Mouse (Mus musculus) hindbrain, embryonic 14.5 days (tissue): Measurements from ENCODE around the gene Ptch1. TPM values are rescaled to one million over a fixed set of nuclear protein-coding genes. Genes with fewer than 3 reads are reported as not detected.
A peak's percentile ranks its signal among the peaks of the same experiment; 100 is the strongest.

Source experiments
- ATAC-seq: fragments of 200-750 bp; cut with Nextera tagmentation; 2 replicates; pipeline ENCODE4 v1.8.0; 2017; ENCODE audit warnings: moderate number of reproducible peaks, mild to moderate bottlenecking, moderate TSS enrichment, moderate library complexity; ENCODE audit not compliant: low FRiP score
- DNase-seq: peaks from one replicate; pipeline ENCODE4 v3.0.0-alpha.2; 2015; ENCODE audit warnings: low spot score
- H3K27ac ChIP-seq: fragments of 300-500 bp; sonication (generic); 2 replicates; pipeline ENCODE4 v1.5.1; 2014; ENCODE audit warnings: mild to moderate bottlenecking, moderate library complexity
- H3K27me3 ChIP-seq: fragments of 300-500 bp; sonication (generic); 2 replicates; pipeline ENCODE4 v1.6.1; 2014; ENCODE audit warnings: mild to moderate bottlenecking, low read length, mixed read lengths; ENCODE audit not compliant: control insufficient read depth, insufficient read depth
- H3K36me3 ChIP-seq: fragments of 300-500 bp; sonication (generic); replicated peaks from 2 replicates; pipeline ENCODE4 v1.6.1; 2014; ENCODE audit not compliant: control insufficient read depth, insufficient read depth
- H3K4me1 ChIP-seq: fragments of 300-500 bp; sonication (generic); replicated peaks from 2 replicates; pipeline ENCODE4 v1.6.1; 2014; ENCODE audit warnings: antibody characterized with exemption, low read length, mixed read lengths; ENCODE audit not compliant: control insufficient read depth, insufficient read depth
- H3K4me2 ChIP-seq: fragments of 300-500 bp; sonication (generic); replicated peaks from 2 replicates; pipeline ENCODE4 v1.6.1; 2014; ENCODE audit warnings: mild to moderate bottlenecking, moderate library complexity
- H3K4me3 ChIP-seq: fragments of 300-500 bp; sonication (generic); replicated peaks from 2 replicates; pipeline ENCODE4 v1.5.1; 2014; ENCODE audit warnings: mild to moderate bottlenecking, low read length
- H3K9ac ChIP-seq: fragments of 300-500 bp; sonication (generic); 2 replicates; pipeline ENCODE4 v1.6.1; 2014
- H3K9me3 ChIP-seq: fragments of 300-500 bp; sonication (generic); 2 replicates; pipeline ENCODE4 v1.6.1; 2016; ENCODE audit warnings: low read length; ENCODE audit not compliant: control insufficient read depth
- WGBS: fragments of 180-500 bp; shearing (Covaris S2); extraction: QIAGEN DNeasy Blood & Tissue Kit; methylation state at CpG from one replicate; pipeline ENCODE4 v1.1.7; 2014; 5-methylcytosine and 5-hydroxymethylcytosine counted together
- polyA plus RNA-seq: library from polyadenylated mRNA; unstranded; fragments of >200 nt; fragmentation: Nextera tagmentation; extraction: Ambion mirVana; gene quantifications from 2 replicates; pipeline ENCODE4 v1.2.1, GENCODE M21; 2014

Ptch1 gene
- polyA plus RNA-seq, 1 experiment from 2014 or later, result 22.7 TPM

DNA sequence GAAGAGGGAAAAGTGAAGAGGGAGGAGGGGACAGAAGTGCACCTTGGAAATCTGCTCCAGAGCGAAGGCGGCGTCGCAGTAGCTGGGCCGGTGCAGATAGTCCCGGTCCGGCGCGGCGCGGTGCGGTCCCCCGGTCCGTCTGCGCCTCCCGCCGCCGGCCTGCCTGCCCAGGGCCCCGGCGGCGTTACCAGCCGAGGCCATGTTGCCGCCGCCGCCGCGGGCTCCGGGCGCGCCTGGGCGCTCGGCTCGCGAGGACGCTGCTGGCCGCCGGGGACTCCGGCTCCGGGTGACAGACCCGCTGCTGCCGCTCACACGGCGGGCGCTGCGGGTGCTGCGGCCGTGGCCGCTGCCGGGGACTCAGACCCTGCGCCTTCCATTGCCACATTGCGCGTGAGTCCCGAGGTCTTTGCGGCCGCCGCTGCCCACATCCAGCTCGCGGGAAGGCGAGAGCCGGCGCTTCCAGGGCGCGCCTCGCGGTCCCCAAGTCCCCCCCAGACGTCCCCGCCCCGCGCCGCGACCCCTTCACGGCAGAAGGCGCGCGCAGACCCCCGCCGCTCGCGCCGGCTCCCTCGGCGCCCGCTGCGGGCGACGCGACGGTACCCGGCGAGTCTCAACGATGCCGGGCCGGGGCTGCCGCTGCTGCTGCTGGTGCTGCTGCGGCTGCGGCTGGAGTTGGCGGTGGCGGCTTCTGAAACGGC, 7.9 kb downstream of the Ptch1 start:
- Histone ChIP-seq H3K36me3 (no peaks in the 10 kb centered on the region), H3K9me3 (no peaks in the 10 kb centered on the region), H3K27ac (peak overlapping the region; percentile 98), H3K4me1 (peaks cover 49% of the 10 kb centered on the region), H3K27me3 (peaks cover 21% of the 10 kb centered on the region), H3K4me2 (peak overlapping the region; percentile 85), H3K4me3 (peak overlapping the region; percentile 96), H3K9ac (peak overlapping the region; percentile 95)
- WGBS, result under 1% methylated on average over 79 of the region's 99 CpGs
- DNase-seq (no peak), ATAC-seq (no peak)

DNA sequence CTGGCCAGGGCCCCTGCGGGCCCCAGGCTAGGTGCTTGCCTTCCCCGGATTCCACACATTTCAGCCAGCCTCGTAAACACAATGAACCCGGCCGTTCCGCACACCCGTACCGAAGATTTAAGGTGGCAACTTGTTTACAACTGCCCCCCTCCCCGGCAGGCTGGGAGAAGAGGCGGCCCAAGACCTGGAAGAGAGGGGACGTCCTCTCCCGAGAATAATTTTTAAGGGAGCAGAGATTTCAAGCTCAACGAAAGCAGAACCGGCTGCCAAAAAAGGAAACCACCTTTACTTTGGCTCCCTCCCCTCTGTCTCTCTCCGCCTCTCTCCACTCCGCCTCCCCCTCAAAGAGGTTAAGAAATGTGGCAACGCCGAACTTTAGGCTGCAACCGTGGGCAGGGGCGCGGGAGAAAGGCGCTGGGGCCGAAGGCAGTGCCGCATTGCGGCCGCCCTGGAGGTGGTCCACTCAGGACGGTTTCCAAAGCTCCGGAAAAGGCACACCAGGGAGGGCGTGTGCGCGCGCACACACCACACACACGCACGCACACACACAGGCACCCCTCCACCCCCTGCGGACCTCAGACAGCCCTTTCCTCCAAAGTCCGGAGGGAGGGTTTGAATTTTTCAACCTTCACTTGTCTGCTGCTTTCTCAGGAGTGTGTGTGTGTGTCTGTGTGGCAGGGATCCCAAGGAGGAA, 8.6 kb downstream of the Ptch1 start:
- no peak for ATAC-seq
- H3K9ac ChIP-seq, result peak overlapping the region; percentile 95
- no peaks in the 10 kb centered on the region for H3K36me3 ChIP-seq
- peaks cover 49% of the 10 kb centered on the region for H3K4me1 ChIP-seq
- H3K27ac ChIP-seq, result peak overlapping the region; percentile 98
- under 1% methylated on average over 36 of the region's 36 CpGs for WGBS
- peak overlapping the region; percentile 96 for H3K4me3 ChIP-seq
- H3K9me3 ChIP-seq, result no peaks in the 10 kb centered on the region
- peak; percentile 65 for DNase-seq
- peaks cover 14% of the 10 kb centered on the region for H3K27me3 ChIP-seq
- peak overlapping the region; percentile 85 for H3K4me2 ChIP-seq

DNA sequence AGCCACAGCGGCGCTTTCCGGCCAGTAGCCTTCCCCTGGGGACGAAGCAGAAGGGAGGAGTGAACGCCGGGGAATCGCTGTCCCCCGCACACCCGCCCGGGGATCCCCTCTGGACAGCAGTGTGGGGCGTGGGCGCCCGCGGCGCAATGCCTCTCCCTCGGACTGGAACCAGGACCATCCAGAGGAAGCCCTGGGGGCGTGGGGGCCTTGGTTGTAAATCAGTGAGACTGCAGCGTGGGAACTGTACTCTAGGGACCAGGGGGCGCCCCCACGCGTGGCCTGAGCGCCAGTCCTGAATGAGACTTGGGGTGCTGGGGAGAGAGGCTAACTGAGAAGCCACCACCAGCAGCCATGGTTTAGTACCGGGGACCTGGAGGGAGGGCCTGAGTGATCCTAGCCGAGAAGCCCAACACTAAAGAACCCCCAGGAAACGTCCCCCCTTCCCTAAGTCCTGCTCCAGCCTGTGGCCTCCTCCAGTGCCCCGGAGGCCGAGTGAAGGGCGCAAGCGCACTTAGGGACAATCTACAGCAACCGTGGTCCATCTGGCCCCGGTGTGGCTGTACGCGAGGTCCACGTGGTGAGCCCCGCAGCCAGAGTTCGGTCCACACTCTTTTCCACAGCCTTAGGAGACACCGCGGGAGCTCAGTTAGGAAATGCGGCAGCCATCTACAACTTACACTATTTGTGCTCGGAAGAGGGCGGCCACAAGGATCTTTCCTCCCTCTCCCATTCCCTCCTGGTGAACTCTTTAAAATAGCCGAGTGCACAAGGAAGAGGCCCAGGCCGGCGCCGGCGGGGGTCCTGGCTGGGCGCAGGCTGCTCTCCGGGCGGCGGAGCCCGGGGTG, 9.4 kb downstream of the Ptch1 start:
- Histone ChIP-seq H3K4me1 (peaks cover 47% of the 10 kb centered on the region), H3K9ac (peak overlapping the region; percentile 95), H3K9me3 (no peaks in the 10 kb centered on the region), H3K27ac (peak overlapping the region; percentile 98), H3K4me2 (peak overlapping the region; percentile 85), H3K36me3 (no peaks in the 10 kb centered on the region), H3K27me3 (peaks cover 7% of the 10 kb centered on the region; the same call in 1 of the 2 replicates), H3K4me3 (peak overlapping the region; percentile 96)
- no peak for DNase-seq
- under 1% methylated on average over 51 of the region's 51 CpGs for WGBS
- ATAC-seq, result no peak

DNA sequence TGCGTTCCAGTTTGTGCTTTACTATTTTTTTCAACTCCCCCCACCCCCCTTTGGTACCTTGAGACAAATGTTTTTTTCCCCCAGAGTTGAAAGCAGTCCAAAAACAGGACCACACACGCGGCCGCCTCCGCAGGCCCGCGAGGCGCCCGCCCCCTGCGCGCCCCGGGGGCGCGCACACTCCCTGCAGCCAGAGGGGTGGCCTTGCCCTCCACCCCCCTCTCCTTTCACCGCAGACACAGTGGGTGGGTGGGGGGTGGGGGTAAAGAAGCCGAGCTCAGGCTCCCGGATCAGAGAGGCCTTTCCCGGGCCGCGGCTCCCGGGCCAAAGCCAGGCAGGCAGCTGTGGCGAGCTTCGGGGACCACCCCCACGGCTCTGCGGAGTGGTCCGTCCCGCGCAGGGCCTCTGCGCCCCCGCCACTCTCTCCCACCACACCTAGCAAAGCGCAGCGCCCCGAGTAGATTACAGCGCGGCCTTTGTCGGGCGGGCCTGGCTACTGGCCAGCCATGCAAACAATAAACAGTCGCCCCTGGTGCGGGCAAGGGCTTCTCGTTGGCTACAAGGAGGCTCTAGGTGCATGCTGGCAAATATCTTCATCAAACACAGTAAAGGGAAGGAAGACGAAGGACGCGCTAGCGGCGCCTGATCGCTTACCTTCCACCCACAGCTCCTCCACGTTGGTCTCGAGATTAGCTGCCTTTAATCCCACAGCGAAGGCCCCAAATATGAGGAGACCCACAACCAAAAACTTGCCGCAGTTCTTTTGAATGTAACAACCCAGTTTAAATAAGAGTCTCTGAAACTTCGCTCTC, 10.2 kb downstream of the Ptch1 start:
- H3K4me3 ChIP-seq, result peak overlapping the region; percentile 96
- H3K4me1 ChIP-seq, result peaks cover 48% of the 10 kb centered on the region
- under 1% methylated on average over 50 of the region's 51 CpGs for WGBS
- DNase-seq (peak; percentile 82), ATAC-seq (peak; percentile 66)
- peak overlapping the region; percentile 95 for H3K9ac ChIP-seq
- no peaks in the 10 kb centered on the region for H3K27me3 ChIP-seq
- H3K27ac ChIP-seq, result peak overlapping the region; percentile 98
- H3K4me2 ChIP-seq, result peak overlapping the region; percentile 85
- no peaks in the 10 kb centered on the region for H3K9me3 ChIP-seq
- H3K36me3 ChIP-seq, result no peaks in the 10 kb centered on the region

DNA sequence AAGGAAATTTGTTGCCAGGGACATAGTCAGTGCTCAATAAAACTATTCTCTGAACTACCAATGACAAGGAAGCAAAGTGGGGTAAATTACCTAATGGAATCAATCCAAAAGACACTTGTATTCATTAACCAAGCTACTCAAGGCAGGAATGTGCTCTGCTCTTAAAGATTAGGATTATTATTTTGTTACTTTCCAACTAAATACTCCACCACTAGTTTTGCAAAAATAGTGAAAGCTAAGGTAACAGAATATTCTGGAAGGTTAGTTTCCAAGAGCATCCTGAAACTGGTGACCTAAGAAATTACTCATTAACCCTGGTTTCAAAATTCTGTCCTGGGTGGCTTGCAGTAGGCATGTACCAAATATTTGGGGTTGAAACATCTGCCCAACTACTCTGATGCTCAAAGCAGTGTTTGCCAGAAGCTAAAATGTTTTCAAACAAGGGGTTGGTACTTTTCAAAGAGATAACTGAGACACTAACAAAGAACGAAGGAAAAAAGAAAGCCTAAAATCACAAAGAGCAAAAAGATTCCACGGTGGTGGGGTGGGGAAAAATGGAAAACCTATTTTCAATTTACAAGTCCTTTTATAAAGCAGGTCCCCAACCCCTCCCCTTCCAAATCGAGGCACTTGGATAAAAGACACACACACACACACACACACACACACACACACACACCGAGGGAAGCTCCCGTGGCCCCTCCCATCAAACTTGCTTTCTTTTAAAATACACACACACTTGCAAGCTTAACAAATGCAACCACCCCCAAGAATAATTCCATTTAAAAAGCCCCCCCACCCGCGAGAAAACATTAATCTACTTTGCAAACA, 11.0 kb downstream of the Ptch1 start:
- Histone ChIP-seq H3K4me1 (peaks cover 52% of the 10 kb centered on the region), H3K4me3 (peak overlapping the region; percentile 96), H3K27me3 (no peaks in the 10 kb centered on the region), H3K36me3 (no peaks in the 10 kb centered on the region), H3K27ac (peak overlapping the region; percentile 98), H3K9me3 (no peaks in the 10 kb centered on the region), H3K4me2 (peak overlapping the region; percentile 85), H3K9ac (peak overlapping the region; percentile 95)
- DNase-seq (no peak), ATAC-seq (no peak)
- under 1% methylated on average over 7 of the region's 7 CpGs for WGBS

DNA sequence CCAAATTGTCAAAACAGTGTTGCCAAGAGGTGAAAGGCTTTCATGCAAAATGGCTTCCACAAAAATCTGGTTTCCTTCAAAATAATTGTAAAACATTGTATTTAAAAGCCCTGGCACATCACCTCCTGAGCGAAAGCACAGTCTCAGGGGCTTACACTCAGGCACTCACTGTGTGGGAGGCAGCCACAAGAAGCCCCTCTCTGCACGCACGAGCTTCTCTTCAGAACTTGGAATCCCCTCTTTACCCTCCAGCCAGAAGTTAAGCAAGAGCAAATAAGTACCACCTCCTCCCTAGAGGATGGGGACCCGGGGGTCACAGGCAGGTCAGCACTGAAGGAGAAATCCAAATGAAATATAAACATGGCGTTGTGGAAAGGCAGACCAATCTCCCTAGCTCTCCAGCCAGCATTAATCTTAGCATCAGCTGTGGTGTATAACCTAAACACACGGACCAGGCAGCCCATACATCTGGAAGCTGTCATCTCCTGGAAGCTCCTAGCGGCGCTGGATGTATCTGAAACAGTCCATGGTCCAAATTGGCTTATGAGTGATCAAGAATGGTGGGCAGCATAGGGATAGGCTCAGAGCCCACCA, 15.0 kb downstream of the Ptch1 start:
- Histone ChIP-seq H3K9ac (no peak overlapping the region), H3K27me3 (no peaks in the 10 kb centered on the region), H3K36me3 (no peaks in the 10 kb centered on the region), H3K9me3 (no peaks in the 10 kb centered on the region), H3K4me1 (peaks cover 75% of the 10 kb centered on the region), H3K4me2 (peak overlapping the region; percentile 85), H3K27ac (no peak overlapping the region), H3K4me3 (no peak overlapping the region)
- ATAC-seq, result no peak
- 35% methylated on average over 8 of the region's 8 CpGs for WGBS
- DNase-seq, result no peak

DNA sequence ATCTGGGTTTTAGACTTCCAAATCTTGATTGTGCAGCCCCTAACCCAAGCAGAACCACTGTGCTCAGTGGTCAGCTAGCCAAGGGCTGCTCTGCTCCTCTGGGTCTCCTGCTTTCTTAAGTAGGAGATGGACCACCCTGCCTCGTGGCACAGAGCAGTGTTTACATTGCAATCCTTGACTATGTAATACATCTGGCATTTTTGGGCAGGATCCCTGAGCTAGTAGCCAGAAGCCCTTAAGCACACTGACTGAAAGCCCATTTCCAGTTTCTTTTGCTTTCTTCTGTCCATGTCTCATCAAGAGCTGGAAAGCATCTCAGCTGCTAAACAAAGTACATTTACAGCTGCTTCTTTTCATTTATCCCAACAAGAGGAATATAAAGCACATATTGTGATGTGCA, 17.0 kb downstream of the Ptch1 start:
- Histone ChIP-seq H3K27ac (peak overlapping the region; percentile 59; the same call in 1 of the 2 replicates), H3K4me2 (peak overlapping the region; percentile 85), H3K9me3 (no peaks in the 10 kb centered on the region), H3K4me1 (peaks cover 84% of the 10 kb centered on the region), H3K9ac (no peak overlapping the region), H3K27me3 (no peaks in the 10 kb centered on the region), H3K4me3 (no peak overlapping the region), H3K36me3 (no peaks in the 10 kb centered on the region)
- 31% methylated on average over 1 of the region's 1 CpGs for WGBS
- DNase-seq (no peak), ATAC-seq (no peak)

DNA sequence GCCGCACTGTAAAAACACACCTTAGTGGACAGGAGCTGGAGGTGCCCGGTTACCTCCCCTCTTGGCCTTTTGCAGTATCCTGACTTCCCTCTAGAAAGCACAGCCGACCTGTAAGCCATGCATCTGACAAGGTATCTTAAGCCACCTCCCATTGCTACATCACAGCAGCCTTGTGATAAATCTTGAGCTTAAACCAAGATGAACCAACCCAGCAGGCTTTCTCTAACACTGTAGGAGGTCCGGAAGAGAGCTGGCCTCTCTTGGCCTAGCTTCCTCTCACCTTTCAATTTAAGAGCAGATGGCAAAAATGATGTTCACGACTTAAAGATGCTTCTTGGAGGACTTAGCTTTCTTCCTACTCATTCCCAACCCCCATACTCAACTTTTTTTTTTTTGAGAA, 17.5 kb downstream of the Ptch1 start:
- Histone ChIP-seq H3K27me3 (no peaks in the 10 kb centered on the region), H3K4me1 (peaks cover 85% of the 10 kb centered on the region), H3K36me3 (no peaks in the 10 kb centered on the region), H3K4me2 (peak overlapping the region; percentile 85), H3K4me3 (no peak overlapping the region), H3K9me3 (no peaks in the 10 kb centered on the region), H3K27ac (peak overlapping the region; percentile 59), H3K9ac (no peak overlapping the region)
- 34% methylated on average over 5 of the region's 5 CpGs for WGBS
- DNase-seq, result no peak
- no peak for ATAC-seq
